Mouse (Mus musculus) spleen, postnatal 0 days (tissue): ENCODE data around the gene Gm8237. TPM values are rescaled to one million over a fixed set of nuclear protein-coding genes. Genes with fewer than 3 reads are reported as not detected.

ENCODE experiments used
- polyA plus RNA-seq: library from polyadenylated mRNA; unstranded; fragments of >200 nt; fragmentation: Nextera tagmentation; extraction: Ambion mirVana; gene quantifications from 2 replicates; pipeline ENCODE4 v1.2.1, GENCODE M21; 2015

Gm8237 gene
- 0.06 and 0.08 TPM in 2 replicates for polyA plus RNA-seq

DNA sequence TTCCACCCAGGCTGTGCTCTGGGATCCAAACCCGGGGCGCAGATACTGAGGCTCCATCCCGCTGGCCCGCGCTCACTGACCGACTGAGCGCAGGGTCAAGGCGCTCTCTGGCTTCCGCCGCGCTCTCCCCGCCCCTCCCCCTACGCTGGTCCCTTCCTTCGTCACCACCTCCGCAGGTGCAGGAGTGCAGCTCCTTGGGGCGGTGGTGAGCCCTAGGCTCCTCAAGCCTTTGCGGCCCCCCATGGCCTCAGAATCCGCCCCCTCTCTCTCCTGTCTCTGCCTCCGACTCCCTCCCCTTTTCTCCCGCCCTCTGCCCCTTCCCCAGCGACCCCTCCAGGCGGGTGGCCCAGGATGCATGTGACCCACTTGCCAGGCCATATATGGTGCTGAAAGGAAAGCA lies at the start of gene Gm8237:
Gene Gm8237 (minus strand): TSS at position 142 of the 400 bp plus-strand sequence.

GRCm38 (mm10) chr14:5830229-5830628 lies 50.0 kb downstream of the Gm8237 start, which contains the start of gene Gm3424:
Gene Gm3424 (minus strand): TSS chr14:5830329.

Other genes starting within 250 kb of the Gm8237 start
- not detected in 2 replicates for gene Gm8265, start 247.4 kb downstream of the Gm8237 start, polyA plus RNA-seq
- gene Gm9603, start 192.9 kb downstream of the Gm8237 start, polyA plus RNA-seq: not detected in 2 replicates
- 0.08 TPM in 1 of 2 replicates, not detected in the other for gene Gm3373, start 138.8 kb downstream of the Gm8237 start, polyA plus RNA-seq
- gene Gm3383, start 72.4 kb downstream of the Gm8237 start, polyA plus RNA-seq: 0.18 TPM in 1 of 2 replicates, not detected in the other
- not detected in 2 replicates for gene Gm3424, start 50.1 kb downstream of the Gm8237 start, polyA plus RNA-seq
- gene Gm3248, start 81.4 kb upstream of the Gm8237 start, polyA plus RNA-seq: 0.18 and 0.23 TPM in 2 replicates
- not detected in 2 replicates for gene Gm3453, start 98.8 kb upstream of the Gm8237 start, polyA plus RNA-seq
- not detected in 2 replicates for gene Gm6337, start 177.9 kb upstream of the Gm8237 start, polyA plus RNA-seq
- not detected in 2 replicates for gene Gm8206, start 213.6 kb upstream of the Gm8237 start, polyA plus RNA-seq
- gene Gm3468, start 228.3 kb upstream of the Gm8237 start, polyA plus RNA-seq: 0.23 and 0.47 TPM in 2 replicates
- not detected in 2 replicates for gene Gm3476, start 245.4 kb upstream of the Gm8237 start, polyA plus RNA-seq